Mouse (Mus musculus) left cerebral cortex, adult 2 months (tissue): ENCODE results near the gene Flad1. TPM values are rescaled to one million over a fixed set of nuclear protein-coding genes. Genes with fewer than 3 reads are reported as not detected.

Experiments
- DNase-seq, 2 experiments: peaks; one replicate each; pipeline ENCODE4 v3.0.0; 2021 to 2022; ENCODE audit warnings: low spot score in 2 of 2, mixed read lengths in 1 of 2; ENCODE audit errors: extremely low spot score in 1 of 2
- H3K27ac ChIP-seq: fragments of 200-600 bp; 2 replicates; pipeline ENCODE4 v1.8.1; 2022
- H3K4me3 ChIP-seq: fragments of 200-600 bp; 2 replicates; pipeline ENCODE4 v1.8.1; 2022
- CTCF ChIP-seq: fragments of 200-600 bp; IDR thresholded peaks from 2 replicates; pipeline ENCODE4 v1.8.1; 2022; ENCODE audit warnings: antibody characterized with exemption, mild to moderate bottlenecking, moderate library complexity
- intact Hi-C: fragments of 180-260 bp; cut with DNase I; formaldehyde crosslinking; loops from one replicate; pipeline ENCODE4 v1.15.1; 2025
- total RNA-seq, 2 experiments: library from RNA; stranded (reverse); gene quantifications; 2 replicates each; pipeline ENCODE4 v1.2.3; 2021

The Flad1 gene
- total RNA-seq, 2 experiments from 2014 or later = 34.5 to 37.8 TPM

DNA sequence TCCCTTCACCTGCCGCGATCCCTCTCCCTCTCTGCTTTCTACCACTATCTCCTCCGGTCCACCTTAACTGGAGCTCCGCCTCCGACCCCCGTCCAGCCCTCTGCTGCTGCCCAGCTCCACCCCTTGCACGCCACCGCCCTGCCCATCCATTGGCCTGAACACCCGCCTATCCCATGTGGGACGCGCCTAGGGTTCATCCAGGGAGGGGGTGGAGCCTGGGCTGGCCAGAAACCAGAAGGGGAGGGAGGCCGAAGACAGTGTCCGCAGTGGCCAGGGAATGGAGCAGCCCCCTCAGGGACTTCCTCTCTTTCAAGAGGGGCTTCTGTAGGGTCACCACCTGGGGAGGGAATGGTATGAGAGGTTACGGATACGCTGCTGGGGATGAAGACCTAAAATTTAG lies 18.1 kb downstream of the Flad1 start:
- intact Hi-C loops = loop anchor here (2.0 kb wide), 1 partner anchor 17 kb away; the partner anchor contains the start of gene Flad1
- TF ChIP-seq CTCF = no peak
- H3K27ac ChIP-seq = peak overlapping the region; percentile 85
- DNase-seq = peak; percentile 93 to 94
- peak overlapping the region; percentile 49 for H3K4me3 ChIP-seq

DNA sequence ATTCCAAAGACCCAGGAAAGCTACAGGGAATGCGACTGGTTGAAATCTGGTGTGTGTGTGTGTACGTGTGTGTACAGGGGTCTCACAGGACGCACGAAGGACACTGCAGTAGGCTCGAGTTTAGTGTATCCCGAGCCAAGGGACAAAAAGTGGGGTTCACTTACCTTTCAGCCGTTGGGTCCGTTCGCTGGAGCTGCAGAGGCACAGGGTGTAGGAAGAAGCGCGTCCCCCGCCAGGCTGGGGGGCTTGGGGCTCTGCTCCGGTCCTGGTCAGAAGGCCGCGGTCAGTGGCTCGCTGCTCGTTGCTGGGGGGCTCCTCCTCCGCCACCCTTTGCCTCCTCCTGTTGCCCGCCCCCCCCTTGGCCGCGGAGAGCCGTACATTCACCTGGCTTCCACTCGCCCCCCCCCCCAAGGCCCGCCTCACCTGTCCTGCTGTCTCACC lies 18.8 kb downstream of the Flad1 start:
- no peak for TF ChIP-seq CTCF
- H3K27ac ChIP-seq = peak overlapping the region; percentile 89
- peak overlapping the region; percentile 64 for H3K4me3 ChIP-seq
- intact Hi-C loops = no loop called here
- DNase-seq = no peak

DNA sequence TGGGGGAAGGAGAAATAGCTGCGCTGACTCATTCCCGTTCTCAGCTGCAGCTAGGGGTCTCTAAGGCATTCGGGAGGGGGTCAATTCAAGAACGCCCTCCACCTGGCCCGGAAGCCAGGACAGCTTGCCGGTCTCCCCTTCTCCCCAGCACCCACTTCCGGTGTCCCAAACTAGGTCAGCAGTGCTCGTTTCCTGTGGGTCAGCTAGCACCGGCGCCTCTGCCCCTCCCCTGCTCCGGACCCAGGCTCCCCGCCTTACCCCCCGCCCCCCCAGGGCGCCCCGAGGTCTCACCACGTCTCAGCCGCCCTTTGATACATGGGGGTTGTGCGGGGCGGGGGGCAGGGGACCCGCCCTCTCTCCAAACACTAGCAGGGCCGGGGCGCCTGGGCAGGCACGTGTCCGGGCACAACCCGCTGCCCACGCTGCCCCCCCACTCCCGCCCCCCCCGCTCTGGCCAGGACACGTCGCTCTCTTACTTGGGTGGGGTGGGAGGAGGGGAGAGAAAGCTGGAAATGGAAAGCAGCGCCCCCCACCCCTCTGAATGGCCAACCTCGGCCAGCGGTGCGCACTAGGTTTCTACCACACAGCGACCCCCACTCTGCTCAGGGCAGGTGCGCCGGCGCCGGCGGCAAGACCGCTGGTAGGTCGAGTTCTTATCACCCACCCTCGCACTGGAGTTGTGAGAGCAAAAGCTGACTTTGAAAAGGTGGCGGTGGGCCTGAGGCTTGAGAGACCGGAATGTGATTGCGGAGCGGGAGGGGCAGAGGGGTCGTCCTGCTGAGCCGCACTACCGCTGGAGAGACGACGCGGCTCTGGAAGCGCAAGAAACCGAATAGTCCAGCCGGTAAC lies 19.8 kb downstream of the Flad1 start:
- H3K27ac ChIP-seq = peak overlapping the region; percentile 89
- intact Hi-C loops = no loop called here
- no peak for DNase-seq

DNA sequence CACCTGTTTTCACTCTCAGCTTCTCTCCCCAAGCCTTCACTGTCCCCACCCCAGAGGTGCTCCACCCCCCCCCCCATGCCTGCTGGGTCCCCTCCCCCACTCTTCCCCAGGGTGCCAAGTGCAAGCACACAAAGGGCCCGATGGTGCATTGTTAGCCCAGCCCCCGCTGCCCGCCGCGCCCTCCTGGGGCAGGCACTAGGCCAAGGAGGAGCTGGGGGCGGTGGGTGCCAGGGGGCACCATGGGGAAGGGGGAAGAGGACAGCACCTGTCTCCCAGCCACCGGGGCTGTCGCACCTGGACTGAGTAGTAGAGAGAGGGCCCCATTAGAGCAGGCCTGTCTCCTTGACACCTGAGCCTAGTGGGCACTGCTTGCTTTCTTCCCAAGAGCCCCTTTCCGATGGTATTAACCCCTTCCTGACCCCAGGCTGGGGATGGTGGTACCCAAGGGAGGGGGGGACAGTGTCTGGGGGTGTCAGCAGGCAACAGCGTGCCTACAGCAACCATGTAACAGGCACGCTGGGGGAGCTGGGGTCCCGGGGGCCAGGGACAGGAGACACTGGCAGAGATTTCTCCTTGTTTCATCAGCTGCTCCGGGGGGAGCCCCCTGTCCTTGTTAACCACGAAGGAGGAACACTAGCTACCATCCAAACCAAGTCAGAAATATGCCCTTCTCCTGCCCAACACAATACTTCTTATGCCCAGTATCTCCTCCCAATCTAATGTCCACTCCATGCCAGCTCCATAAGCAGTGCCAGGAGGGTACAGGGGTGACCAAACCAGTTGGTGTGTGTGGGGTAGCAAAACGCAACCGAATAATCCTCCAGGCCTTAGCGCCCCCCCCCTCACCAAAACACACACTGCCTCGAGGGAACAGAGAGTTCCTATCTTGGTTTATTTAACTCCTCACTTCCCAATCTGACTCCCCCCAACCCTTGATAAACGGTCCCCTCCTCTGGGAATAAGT lies 20.7 kb downstream of the Flad1 start:
- Histone ChIP-seq H3K4me3 (peak overlapping the region; percentile 64), H3K27ac (peak overlapping the region; percentile 89)
- intact Hi-C loops = no loop called here
- TF ChIP-seq CTCF = no peak
- DNase-seq = no peak

More for the DNA sequence above, 19.8 kb downstream of the Flad1 start:
- peak overlapping the region; percentile 64 for H3K4me3 ChIP-seq
- TF ChIP-seq CTCF = no peak

DNA sequence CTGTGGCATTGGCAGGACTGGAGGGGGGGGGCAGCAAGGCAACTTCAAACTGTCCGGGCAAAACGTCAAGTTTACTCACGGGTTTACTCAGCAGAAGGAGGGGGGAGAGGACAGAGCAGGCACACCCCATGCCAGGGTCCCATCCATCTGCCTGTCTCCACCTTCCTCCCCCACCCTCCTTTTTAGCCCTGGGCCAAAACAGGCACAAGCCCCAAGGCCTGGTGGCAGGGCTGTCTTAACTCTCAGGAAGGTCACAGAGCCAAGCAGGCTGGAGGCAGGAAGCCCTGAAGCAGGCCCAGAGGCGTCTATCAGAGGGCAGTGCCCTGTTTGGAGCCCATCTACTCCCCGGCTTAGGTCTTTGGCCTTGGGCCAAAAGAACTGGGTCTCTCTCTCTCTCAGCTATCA lies 21.6 kb downstream of the Flad1 start:
- Histone ChIP-seq H3K4me3 (no peak overlapping the region), H3K27ac (peak overlapping the region; percentile 89)
- intact Hi-C loops = no loop called here
- TF ChIP-seq CTCF = no peak
- DNase-seq = no peak

DNA sequence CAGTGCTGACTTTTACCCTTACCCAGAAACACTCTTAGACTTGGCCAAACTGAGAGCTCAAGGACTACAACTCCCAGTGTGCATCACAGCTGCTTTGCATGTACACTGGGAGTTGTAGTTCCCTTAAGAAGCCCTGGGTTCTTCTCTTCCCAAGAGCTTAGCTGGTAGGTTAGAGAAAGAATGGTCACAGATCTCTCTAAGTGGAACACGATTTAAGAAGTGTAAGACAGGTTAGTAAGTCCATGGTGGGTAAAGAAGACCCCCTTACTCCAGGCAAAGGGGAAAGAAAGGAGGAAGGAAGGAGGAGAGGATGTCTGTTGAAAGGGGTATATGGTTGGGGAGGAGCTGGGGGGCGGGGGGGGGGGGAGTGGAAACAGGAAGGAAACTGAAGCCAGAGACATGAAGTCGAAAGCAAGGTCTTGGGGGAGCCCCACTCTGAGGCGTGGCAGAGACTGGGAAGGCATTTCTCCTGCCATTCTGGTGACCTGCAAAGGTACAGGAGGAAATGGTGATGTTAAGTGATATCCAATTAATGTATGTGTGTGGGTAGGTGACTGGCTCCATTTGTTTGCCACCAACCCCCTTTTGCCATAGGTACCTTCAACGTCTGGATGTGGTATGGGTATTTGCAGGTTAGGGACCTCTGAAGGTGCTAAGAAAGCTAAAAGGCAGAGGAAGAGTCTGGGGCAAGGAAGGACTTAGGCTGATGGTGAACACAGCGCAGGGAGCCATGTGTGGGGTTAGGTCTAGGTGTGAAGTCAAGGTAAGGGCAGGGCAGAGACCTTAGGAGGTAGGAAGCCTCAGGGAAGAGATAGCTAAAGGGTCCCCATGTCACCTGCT lies 22.5 kb downstream of the Flad1 start:
- intact Hi-C loops = no loop called here
- no peak overlapping the region for H3K4me3 ChIP-seq
- H3K27ac ChIP-seq = peak overlapping the region; percentile 89; the same call in 1 of the 2 replicates
- TF ChIP-seq CTCF = no peak; the same call in 1 of the 2 replicates
- no peak for DNase-seq

DNA sequence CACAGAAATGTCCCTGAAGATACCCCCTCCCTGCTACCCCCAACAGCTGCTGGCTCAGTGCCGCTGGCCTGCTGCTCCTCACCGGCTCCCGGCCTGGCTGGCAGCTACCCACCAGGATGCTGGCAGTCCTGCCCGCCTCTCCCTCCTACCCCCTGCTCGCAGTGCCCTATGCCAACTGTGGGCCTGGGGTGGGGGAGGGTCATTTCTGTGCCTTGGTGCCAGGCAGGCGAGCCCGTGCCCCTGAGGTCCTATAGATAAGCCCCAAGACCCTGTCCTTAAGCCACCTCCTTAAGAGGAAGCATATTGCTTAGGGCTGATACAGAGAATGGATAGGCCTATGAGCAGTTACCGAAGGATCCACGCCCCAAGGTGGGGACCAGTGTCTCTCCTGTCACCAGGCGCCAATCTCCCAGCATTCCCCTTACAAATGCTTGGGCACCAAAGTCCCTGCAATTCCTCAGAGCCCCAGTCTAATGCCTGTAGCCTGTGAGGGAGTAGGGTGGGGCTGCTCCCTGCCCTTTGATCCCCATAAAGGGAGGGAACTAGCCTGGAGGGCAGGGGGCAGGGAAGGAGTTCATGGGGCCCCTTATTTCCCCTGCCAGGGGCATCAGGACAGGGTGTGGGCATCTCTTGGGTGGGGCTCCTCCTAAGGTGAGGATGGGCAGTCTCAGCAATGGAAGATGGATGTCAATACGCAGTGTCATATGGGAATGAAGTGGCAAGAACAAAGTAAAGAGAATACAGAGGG lies 23.4 kb downstream of the Flad1 start:
- TF ChIP-seq CTCF = no peak
- intact Hi-C loops = no loop called here
- Histone ChIP-seq H3K27ac (peak overlapping the region; percentile 40; the same call in 1 of the 2 replicates), H3K4me3 (no peak overlapping the region)
- DNase-seq = peak in 1 of 2 experiments; percentile 54

DNA sequence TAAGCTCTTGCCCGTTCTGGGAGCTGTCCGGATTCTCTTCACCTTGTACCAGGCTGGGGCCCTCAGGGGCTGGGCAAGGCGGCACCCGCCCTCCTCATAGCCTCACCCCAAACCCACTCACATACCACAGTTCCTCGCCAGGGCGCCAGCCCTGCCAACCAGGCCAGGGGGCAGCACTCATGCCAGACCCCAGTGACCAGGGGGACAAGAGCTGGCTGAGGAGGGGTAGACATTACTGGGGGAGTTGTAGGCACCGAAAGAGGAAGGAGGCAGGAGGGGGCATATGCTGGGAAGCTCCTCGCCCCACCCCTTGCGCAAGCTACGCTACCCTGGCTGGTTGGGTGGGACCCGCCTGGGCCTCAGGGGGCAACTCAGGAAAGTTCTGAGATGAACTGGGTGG lies 24.0 kb downstream of the Flad1 start:
- Histone ChIP-seq H3K27ac (no peak overlapping the region), H3K4me3 (no peak overlapping the region)
- DNase-seq = no peak
- intact Hi-C loops = no loop called here
- no peak for TF ChIP-seq CTCF

DNA sequence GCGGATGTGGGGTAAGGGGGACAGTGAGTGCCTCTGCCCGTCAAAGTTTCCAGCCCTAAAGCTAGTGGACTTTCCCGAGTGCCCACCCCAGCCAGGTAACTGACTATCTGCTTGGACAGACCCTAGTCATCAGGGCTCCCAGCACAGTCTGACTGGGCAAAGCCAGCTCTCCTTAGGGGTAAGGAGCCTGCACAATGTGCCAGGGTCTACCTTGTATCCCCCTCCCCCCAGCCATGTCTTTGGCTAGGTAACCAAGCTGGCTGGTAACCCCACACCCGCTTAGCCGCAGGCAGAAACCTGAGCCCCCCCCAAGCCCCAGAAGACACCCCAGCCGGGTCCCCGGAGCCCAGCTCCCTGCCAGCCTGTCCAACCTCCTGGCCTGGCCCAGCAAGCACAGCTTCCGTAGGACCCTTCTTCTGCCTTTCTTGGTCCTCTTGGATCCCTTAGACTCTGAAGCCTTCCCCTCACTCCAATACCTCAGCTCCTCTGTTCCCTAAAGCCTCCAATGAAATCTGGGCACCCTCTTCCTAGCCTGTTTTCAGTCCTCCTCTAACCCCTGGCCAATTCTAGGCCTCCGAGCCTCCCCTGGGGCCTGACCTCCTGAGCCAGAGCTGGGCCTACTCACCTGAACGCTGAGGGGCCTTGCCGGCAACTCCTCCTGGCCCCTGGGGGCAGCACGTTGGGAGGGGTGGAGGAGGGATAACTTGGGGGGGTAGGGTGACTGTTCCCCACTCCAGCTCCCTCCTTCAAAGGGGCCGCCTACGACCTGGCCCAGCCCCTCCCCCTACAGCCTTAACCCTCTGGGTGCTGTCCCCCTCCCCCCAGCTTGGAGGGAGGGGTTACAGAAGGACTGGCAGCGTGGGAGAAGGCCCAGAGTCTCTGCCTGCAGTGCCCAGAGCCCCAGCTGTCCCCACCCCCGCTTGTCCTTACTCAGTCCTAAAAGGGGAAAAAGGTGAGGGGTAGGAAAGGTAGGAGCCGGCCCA lies 24.9 kb downstream of the Flad1 start:
- no peak overlapping the region for H3K27ac ChIP-seq
- no peak for TF ChIP-seq CTCF
- intact Hi-C loops = no loop called here
- no peak overlapping the region for H3K4me3 ChIP-seq
- DNase-seq = no peak
